Mouse (Mus musculus) limb, embryonic 13.5 days (tissue): Measurements from ENCODE around the gene Pax5. TPM values are rescaled to one million over a fixed set of nuclear protein-coding genes. Genes with fewer than 3 reads are reported as not detected.
A peak's percentile ranks its signal among the peaks of the same experiment; 100 is the strongest.

Source experiments
- ATAC-seq: fragments of 200-750 bp; cut with Nextera tagmentation; 2 replicates; pipeline ENCODE4 v1.8.0; 2017; ENCODE audit warnings: low read depth, moderate number of reproducible peaks, moderate TSS enrichment; ENCODE audit not compliant: low FRiP score
- H3K27ac ChIP-seq: fragments of 300-500 bp; sonication (generic); 2 replicates; pipeline ENCODE4 v1.5.1; 2015; ENCODE audit warnings: inconsistent platforms, mild to moderate bottlenecking, moderate library complexity
- H3K27me3 ChIP-seq: fragments of 300-500 bp; sonication (generic); 2 replicates; pipeline ENCODE4 v1.6.1; 2015; ENCODE audit warnings: mild to moderate bottlenecking, inconsistent platforms
- H3K36me3 ChIP-seq: fragments of 300-500 bp; sonication (generic); 2 replicates; pipeline ENCODE4 v1.6.1; 2015; ENCODE audit warnings: inconsistent platforms, mild to moderate bottlenecking, moderate library complexity
- H3K4me1 ChIP-seq: fragments of 300-500 bp; sonication (generic); 2 replicates; pipeline ENCODE4 v1.6.1; 2015; ENCODE audit warnings: inconsistent platforms
- H3K4me2 ChIP-seq: fragments of 300-500 bp; sonication (generic); replicated peaks from 2 replicates; pipeline ENCODE4 v1.6.1; 2015; ENCODE audit warnings: inconsistent platforms, mild to moderate bottlenecking, moderate library complexity
- H3K4me3 ChIP-seq: fragments of 300-500 bp; sonication (generic); 2 replicates; pipeline ENCODE4 v1.5.1; 2015; ENCODE audit warnings: moderate library complexity, mild to moderate bottlenecking, inconsistent platforms
- H3K9ac ChIP-seq: fragments of 300-500 bp; sonication (generic); 2 replicates; pipeline ENCODE4 v1.6.1; 2015; ENCODE audit warnings: mild to moderate bottlenecking, inconsistent platforms
- H3K9me3 ChIP-seq: fragments of 300-500 bp; sonication (generic); 2 replicates; pipeline ENCODE4 v1.6.1; 2016; ENCODE audit warnings: inconsistent platforms
- WGBS: fragments of 180-500 bp; shearing (Covaris S2); methylation state at CpG from one replicate; pipeline ENCODE4 v1.1.7; 2015; 5-methylcytosine and 5-hydroxymethylcytosine counted together
- polyA plus RNA-seq: library from polyadenylated mRNA; unstranded; fragments of >200 nt; fragmentation: Nextera tagmentation; extraction: Ambion mirVana; gene quantifications from 2 replicates; pipeline ENCODE4 v1.2.1, GENCODE M21; 2015

The Pax5 gene
- polyA plus RNA-seq, 1 experiment from 2014 or later: not detected

GRCm38 (mm10) chr4:44569138-44569537 lies 141.1 kb downstream of the Pax5 start:
- Histone ChIP-seq H3K27ac (no peak overlapping the region), H3K36me3 (no peaks in the 10 kb centered on the region), H3K9me3 (no peaks in the 10 kb centered on the region), H3K4me2 (no peak overlapping the region), H3K27me3 (peaks cover 33% of the 10 kb centered on the region), H3K4me1 (peaks cover 7% of the 10 kb centered on the region), H3K9ac (no peak overlapping the region), H3K4me3 (no peak overlapping the region)
- WGBS: 74% methylated on average over 10 of the region's 10 CpGs
- ATAC-seq: no peak

DNA sequence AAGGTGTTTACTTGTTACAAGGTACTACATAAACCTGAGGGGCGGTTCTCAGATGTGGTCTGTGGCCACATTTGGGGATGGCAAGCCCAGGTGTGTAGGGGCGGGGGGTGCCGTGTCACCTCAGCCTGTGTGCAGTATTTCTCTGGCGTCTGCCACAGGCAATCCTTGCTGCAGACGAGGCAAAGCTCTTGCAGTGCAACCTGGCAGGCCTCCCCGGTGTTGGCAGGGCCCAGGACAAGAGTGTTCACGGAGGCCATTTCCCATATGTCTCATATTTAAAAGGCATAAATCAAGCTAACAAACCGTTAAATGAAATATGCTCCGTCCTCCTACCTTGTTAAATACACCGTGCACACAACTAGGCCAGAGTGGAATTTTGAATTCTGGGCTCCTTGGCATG lies 141.6 kb downstream of the Pax5 start:
- no peak for ATAC-seq
- Histone ChIP-seq H3K4me3 (no peak overlapping the region), H3K4me2 (no peak overlapping the region), H3K4me1 (peaks cover 7% of the 10 kb centered on the region), H3K27me3 (peaks cover 37% of the 10 kb centered on the region), H3K9ac (no peak overlapping the region), H3K27ac (no peak overlapping the region), H3K36me3 (no peaks in the 10 kb centered on the region), H3K9me3 (no peaks in the 10 kb centered on the region)
- WGBS: 20% methylated on average over 10 of the region's 10 CpGs

GRCm38 (mm10) chr4:44566401-44566800 lies 143.9 kb downstream of the Pax5 start:
- Histone ChIP-seq H3K9me3 (no peaks in the 10 kb centered on the region), H3K9ac (no peak overlapping the region), H3K27ac (no peak overlapping the region), H3K4me1 (peaks cover 7% of the 10 kb centered on the region), H3K27me3 (peaks cover 58% of the 10 kb centered on the region), H3K4me3 (no peak overlapping the region), H3K36me3 (no peaks in the 10 kb centered on the region), H3K4me2 (no peak overlapping the region)
- no peak for ATAC-seq
- WGBS: 64% methylated on average over 8 of the region's 8 CpGs

GRCm38 (mm10) chr4:44565126-44566082 lies 144.9 kb downstream of the Pax5 start:
- Histone ChIP-seq H3K9me3 (no peaks in the 10 kb centered on the region), H3K27ac (no peak overlapping the region)

DNA sequence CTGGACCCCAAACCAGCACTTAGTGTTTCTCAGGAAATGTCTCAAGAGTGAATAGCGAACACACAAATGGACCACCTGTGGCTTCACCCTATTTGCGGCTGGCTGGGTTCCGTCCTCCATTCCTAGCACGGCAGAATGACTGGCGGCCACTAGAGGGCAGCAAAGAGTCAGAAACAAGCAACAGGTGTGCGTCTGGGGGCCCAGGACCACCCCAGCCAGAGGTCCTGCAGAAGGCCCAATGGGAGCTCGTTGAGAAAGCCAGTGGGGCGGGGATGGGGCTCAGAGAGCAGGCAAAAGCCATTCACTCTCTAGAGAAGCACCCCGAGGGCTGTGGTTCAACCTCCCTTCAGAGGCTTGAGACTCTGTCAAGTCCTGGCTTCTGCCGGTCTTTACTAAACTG lies 145.7 kb downstream of the Pax5 start:
- Histone ChIP-seq H3K4me2 (no peak overlapping the region), H3K9ac (no peak overlapping the region), H3K4me3 (no peak overlapping the region), H3K27ac (no peak overlapping the region), H3K27me3 (peaks cover 64% of the 10 kb centered on the region), H3K36me3 (no peaks in the 10 kb centered on the region), H3K4me1 (peaks cover 7% of the 10 kb centered on the region), H3K9me3 (no peaks in the 10 kb centered on the region)
- WGBS: 6% methylated on average over 10 of the region's 10 CpGs
- ATAC-seq: no peak

More at GRCm38 (mm10) chr4:44565126-44566082, 144.9 kb downstream of the Pax5 start:
- Histone ChIP-seq H3K4me3 (no peak overlapping the region), H3K27me3 (peaks cover 60% of the 10 kb centered on the region), H3K9ac (no peak overlapping the region), H3K4me1 (peaks cover 7% of the 10 kb centered on the region), H3K36me3 (no peaks in the 10 kb centered on the region), H3K4me2 (no peak overlapping the region)
- 79% methylated on average over 12 of the region's 12 CpGs for WGBS
- no peak for ATAC-seq

GRCm38 (mm10) chr4:44560956-44561355 lies 149.3 kb downstream of the Pax5 start:
- 53% methylated on average over 8 of the region's 8 CpGs for WGBS
- H3K4me2 ChIP-seq: no peak overlapping the region
- no peaks in the 10 kb centered on the region for H3K9me3 ChIP-seq
- no peak overlapping the region for H3K4me3 ChIP-seq
- peaks cover 75% of the 10 kb centered on the region for H3K27me3 ChIP-seq
- peaks cover 11% of the 10 kb centered on the region for H3K4me1 ChIP-seq
- H3K9ac ChIP-seq: no peak overlapping the region
- H3K27ac ChIP-seq: no peak overlapping the region
- ATAC-seq: no peak
- no peaks in the 10 kb centered on the region for H3K36me3 ChIP-seq

GRCm38 (mm10) chr4:44558564-44558955 lies 151.7 kb downstream of the Pax5 start:
- peak overlapping the region; percentile 31; the same call in 1 of the 2 replicates for H3K9ac ChIP-seq
- H3K9me3 ChIP-seq: no peaks in the 10 kb centered on the region
- peak overlapping the region; percentile 43 for H3K4me3 ChIP-seq
- H3K4me1 ChIP-seq: peaks cover 11% of the 10 kb centered on the region
- ATAC-seq: no peak
- peaks cover 54% of the 10 kb centered on the region for H3K27me3 ChIP-seq
- 4% methylated on average over 7 of the region's 7 CpGs for WGBS
- H3K27ac ChIP-seq: no peak overlapping the region
- no peaks in the 10 kb centered on the region for H3K36me3 ChIP-seq
- H3K4me2 ChIP-seq: peak overlapping the region; percentile 83

DNA sequence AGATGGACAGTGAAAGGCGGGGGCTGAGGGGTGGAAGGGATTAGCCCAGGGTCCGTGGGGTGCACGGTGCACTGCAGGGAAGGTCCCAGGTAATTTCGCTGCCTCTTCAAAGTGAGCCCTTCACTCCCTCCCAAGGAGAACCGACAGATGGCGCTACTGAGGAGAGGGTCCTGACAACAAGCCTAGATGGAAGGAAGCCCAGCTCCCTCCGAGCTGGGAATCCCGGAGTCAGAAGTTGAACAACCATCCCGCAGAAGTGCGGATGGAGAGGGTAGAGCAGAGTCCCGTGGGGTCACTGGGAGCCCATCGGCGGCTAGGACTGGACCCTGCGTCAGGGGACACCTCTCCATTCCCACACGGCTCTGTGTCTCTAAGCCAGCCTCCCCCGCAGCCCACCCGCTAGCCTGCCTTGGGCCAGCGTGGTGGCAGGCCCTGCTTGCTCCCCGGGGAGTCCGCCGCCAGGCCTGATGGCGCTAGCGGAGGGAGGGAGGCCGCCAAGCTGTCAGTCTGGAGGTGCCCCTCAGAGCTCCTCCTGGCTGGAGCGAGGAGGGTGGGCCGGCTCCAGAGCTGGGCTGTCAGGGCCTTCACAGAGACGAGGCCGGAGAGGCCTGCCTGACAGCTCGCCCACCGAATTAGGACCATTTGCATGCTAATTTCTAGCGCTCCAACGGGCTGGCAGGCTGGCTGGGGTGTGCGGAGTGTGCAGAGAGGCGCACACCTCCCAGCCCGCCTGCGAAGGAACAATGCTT lies 152.3 kb downstream of the Pax5 start:
- ATAC-seq: peak; percentile 50
- 2% methylated on average over 36 of the region's 36 CpGs for WGBS
- Histone ChIP-seq H3K4me3 (peak overlapping the region; percentile 43), H3K4me2 (peak overlapping the region; percentile 83), H3K9me3 (no peaks in the 10 kb centered on the region), H3K9ac (peak overlapping the region; percentile 69), H3K27ac (no peak overlapping the region), H3K36me3 (no peaks in the 10 kb centered on the region), H3K4me1 (peaks cover 11% of the 10 kb centered on the region), H3K27me3 (peaks cover 50% of the 10 kb centered on the region)

GRCm38 (mm10) chr4:44556586-44557281 lies 153.6 kb downstream of the Pax5 start:
- H3K9me3 ChIP-seq: no peaks in the 10 kb centered on the region
- H3K27me3 ChIP-seq: peaks cover 41% of the 10 kb centered on the region
- H3K4me2 ChIP-seq: no peak overlapping the region
- H3K4me3 ChIP-seq: no peak overlapping the region
- no peak overlapping the region for H3K9ac ChIP-seq
- H3K4me1 ChIP-seq: peaks cover 11% of the 10 kb centered on the region
- H3K36me3 ChIP-seq: no peaks in the 10 kb centered on the region
- no peak for ATAC-seq
- 93% methylated on average over 9 of the region's 9 CpGs for WGBS
- no peak overlapping the region for H3K27ac ChIP-seq

DNA sequence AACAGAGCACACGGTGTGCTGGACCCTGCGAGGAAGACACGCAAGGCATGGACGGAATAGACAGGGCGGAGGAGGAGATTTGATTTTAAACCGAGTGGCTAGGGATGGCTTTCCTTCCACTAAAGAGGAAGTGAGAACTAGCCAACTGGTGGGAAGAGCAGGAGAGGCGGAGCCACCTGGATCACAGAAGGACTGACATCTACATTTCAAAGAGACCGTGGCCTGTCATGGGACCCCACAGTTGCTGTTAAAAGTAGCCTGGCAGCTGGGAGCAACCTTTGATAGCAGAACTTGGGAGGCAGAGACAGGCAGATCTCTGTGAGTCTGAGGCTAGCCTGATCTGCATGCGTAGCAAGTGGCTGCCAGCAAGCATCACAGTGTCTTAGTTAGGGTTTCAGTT lies 154.7 kb downstream of the Pax5 start:
- Histone ChIP-seq H3K27me3 (peaks cover 38% of the 10 kb centered on the region), H3K4me1 (peaks cover 11% of the 10 kb centered on the region), H3K9me3 (no peaks in the 10 kb centered on the region), H3K27ac (no peak overlapping the region), H3K4me3 (no peak overlapping the region), H3K9ac (no peak overlapping the region), H3K4me2 (no peak overlapping the region), H3K36me3 (no peaks in the 10 kb centered on the region)
- ATAC-seq: no peak
- WGBS: 74% methylated on average over 9 of the region's 9 CpGs

DNA sequence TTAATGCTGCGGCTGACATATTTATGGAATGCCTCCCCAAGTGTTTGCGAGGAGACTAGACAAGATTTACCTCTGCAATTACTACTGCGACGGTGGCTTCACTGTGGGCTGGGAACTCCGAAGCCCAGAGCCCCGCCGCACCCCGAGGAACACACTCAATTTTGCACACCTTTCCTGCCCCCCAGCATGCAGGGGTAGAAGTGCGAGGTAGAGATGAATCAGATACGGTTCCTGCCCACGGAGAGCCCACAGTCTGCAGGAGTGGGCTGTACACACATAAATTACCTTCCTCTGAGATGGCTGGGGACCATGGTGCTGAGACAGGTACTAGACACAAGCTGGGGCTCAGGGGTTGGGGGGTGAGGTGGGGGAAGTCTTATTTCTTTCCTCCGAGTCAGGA lies 158.8 kb downstream of the Pax5 start:
- H3K36me3 ChIP-seq: no peaks in the 10 kb centered on the region
- no peaks in the 10 kb centered on the region for H3K9me3 ChIP-seq
- H3K27ac ChIP-seq: no peak overlapping the region
- no peak overlapping the region for H3K4me3 ChIP-seq
- H3K4me1 ChIP-seq: no peaks in the 10 kb centered on the region
- 64% methylated on average over 12 of the region's 12 CpGs for WGBS
- no peak overlapping the region for H3K9ac ChIP-seq
- H3K27me3 ChIP-seq: peaks cover 10% of the 10 kb centered on the region; the same call in 1 of the 2 replicates
- ATAC-seq: no peak
- no peak overlapping the region for H3K4me2 ChIP-seq

GRCm38 (mm10) chr4:44549029-44549428 lies 161.3 kb downstream of the Pax5 start:
- H3K9ac ChIP-seq: no peak overlapping the region
- WGBS: 74% methylated on average over 7 of the region's 7 CpGs
- no peak overlapping the region for H3K4me2 ChIP-seq
- peaks cover 22% of the 10 kb centered on the region for H3K27me3 ChIP-seq
- no peak overlapping the region for H3K27ac ChIP-seq
- H3K36me3 ChIP-seq: no peaks in the 10 kb centered on the region
- no peaks in the 10 kb centered on the region for H3K4me1 ChIP-seq
- ATAC-seq: no peak
- no peak overlapping the region for H3K4me3 ChIP-seq
- no peaks in the 10 kb centered on the region for H3K9me3 ChIP-seq
